Mouse (Mus musculus) heart, embryonic 16.5 days (tissue): Measurements from ENCODE around the gene Hils1. TPM values are rescaled to one million over a fixed set of nuclear protein-coding genes. Genes with fewer than 3 reads are reported as not detected.

Experiments
- ATAC-seq: fragments of 200-750 bp; cut with Nextera tagmentation; replicated peaks from 2 replicates; pipeline ENCODE4 v1.8.0; 2017; ENCODE audit warnings: moderate number of reproducible peaks; ENCODE audit not compliant: insufficient read depth, low FRiP score; ENCODE audit errors: extremely low read depth
- H3K27ac ChIP-seq: fragments of 300-500 bp; sonication (generic); 2 replicates; pipeline ENCODE4 v1.5.1; 2014; ENCODE audit warnings: mild to moderate bottlenecking, low read length, control low read depth, moderate library complexity
- H3K27me3 ChIP-seq: fragments of 300-500 bp; sonication (generic); 2 replicates; pipeline ENCODE4 v1.6.1; 2014; ENCODE audit warnings: low read length, mixed read lengths; ENCODE audit not compliant: control insufficient read depth, insufficient read depth
- H3K36me3 ChIP-seq: fragments of 300-500 bp; sonication (generic); 2 replicates; pipeline ENCODE4 v1.6.1; 2014; ENCODE audit not compliant: control insufficient read depth, insufficient read depth
- H3K4me1 ChIP-seq: fragments of 300-500 bp; sonication (generic); 2 replicates; pipeline ENCODE4 v1.6.1; 2014; ENCODE audit warnings: low read length, mixed read lengths; ENCODE audit not compliant: control insufficient read depth, insufficient read depth
- H3K4me2 ChIP-seq: fragments of 300-500 bp; sonication (generic); 2 replicates; pipeline ENCODE4 v1.6.1; 2014; ENCODE audit warnings: low read depth, mild to moderate bottlenecking, control low read depth, low read length
- H3K4me3 ChIP-seq: fragments of 300-500 bp; sonication (generic); 2 replicates; pipeline ENCODE4 v1.5.1; 2014; ENCODE audit warnings: mild to moderate bottlenecking, control low read depth, low read length
- H3K9ac ChIP-seq: fragments of 300-500 bp; sonication (generic); 2 replicates; pipeline ENCODE4 v1.6.1; 2014; ENCODE audit warnings: low read length, control low read depth
- H3K9me3 ChIP-seq: fragments of 300-500 bp; sonication (generic); replicated peaks from 2 replicates; pipeline ENCODE4 v1.6.1; 2016; ENCODE audit warnings: low read length; ENCODE audit not compliant: control insufficient read depth
- WGBS: fragments of 180-500 bp; shearing (Covaris S2); extraction: QIAGEN DNeasy Blood & Tissue Kit; methylation state at CpG from one replicate; pipeline ENCODE4 v1.1.7; 2014; 5-methylcytosine and 5-hydroxymethylcytosine counted together
- polyA plus RNA-seq: library from polyadenylated mRNA; unstranded; fragments of >200 nt; fragmentation: Nextera tagmentation; extraction: Ambion mirVana; gene quantifications from 2 replicates; pipeline ENCODE4 v1.2.1, GENCODE M21; 2015

Hils1 gene
- polyA plus RNA-seq: 0.33 TPM in 1 of 2 replicates, not detected in the other

GRCm38 (mm10) chr11:94967419-94967818 lies at the start of gene Hils1:
Gene Hils1, plus strand, starts transcription at chr11:94967593.
- Histone ChIP-seq H3K27ac (no peak within 1 kb of the TSS), H3K9ac (no peak within 1 kb of the TSS), H3K9me3 (no peaks in the 10 kb centered on the region), H3K36me3 (no peaks in the 10 kb centered on the region), H3K4me3 (no peak within 1 kb of the TSS), H3K27me3 (no peaks in the 10 kb centered on the region), H3K4me2 (no peak within 1 kb of the TSS), H3K4me1 (peaks cover 5% of the 10 kb centered on the region; the same call in 1 of the 2 replicates)
- no peak for ATAC-seq
- WGBS: 41% methylated on average over 4 of the region's 4 CpGs

DNA sequence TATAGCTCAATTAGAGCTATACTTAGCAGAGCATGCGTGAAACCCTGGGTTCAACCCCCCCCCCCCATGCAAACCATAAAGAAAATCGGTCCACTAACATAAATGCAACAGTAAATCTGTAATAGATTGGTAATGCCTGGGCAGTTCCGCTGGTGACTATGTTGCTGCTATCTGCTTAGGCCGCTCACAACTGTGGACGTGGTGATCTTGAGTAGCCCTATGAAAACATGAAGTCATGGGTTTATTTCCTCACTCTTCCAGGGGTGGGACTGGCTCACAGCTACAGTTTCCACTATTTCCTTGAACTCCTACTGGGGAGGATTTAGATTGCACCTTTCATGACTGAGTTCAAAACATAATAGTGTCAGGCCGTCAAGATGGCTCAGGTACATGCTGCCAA lies 49.7 kb upstream of the Hils1 start:
- Histone ChIP-seq H3K4me1 (peaks cover 14% of the 10 kb centered on the region), H3K9ac (no peak overlapping the region), H3K4me3 (no peak overlapping the region), H3K4me2 (no peak overlapping the region), H3K36me3 (no peaks in the 10 kb centered on the region), H3K27me3 (no peaks in the 10 kb centered on the region), H3K9me3 (no peaks in the 10 kb centered on the region), H3K27ac (peak overlapping the region; percentile 53)
- ATAC-seq: no peak; the same call in 1 of the 2 replicates
- 48% methylated on average over 6 of the region's 6 CpGs for WGBS

GRCm38 (mm10) chr11:94920996-94921401 lies 46.4 kb upstream of the Hils1 start:
- Histone ChIP-seq H3K27me3 (no peaks in the 10 kb centered on the region), H3K4me3 (no peak overlapping the region), H3K4me1 (peaks cover 9% of the 10 kb centered on the region), H3K4me2 (no peak overlapping the region), H3K36me3 (no peaks in the 10 kb centered on the region), H3K9ac (no peak overlapping the region), H3K27ac (no peak overlapping the region), H3K9me3 (no peaks in the 10 kb centered on the region)
- WGBS: 44% methylated on average over 6 of the region's 6 CpGs
- ATAC-seq: no peak

DNA sequence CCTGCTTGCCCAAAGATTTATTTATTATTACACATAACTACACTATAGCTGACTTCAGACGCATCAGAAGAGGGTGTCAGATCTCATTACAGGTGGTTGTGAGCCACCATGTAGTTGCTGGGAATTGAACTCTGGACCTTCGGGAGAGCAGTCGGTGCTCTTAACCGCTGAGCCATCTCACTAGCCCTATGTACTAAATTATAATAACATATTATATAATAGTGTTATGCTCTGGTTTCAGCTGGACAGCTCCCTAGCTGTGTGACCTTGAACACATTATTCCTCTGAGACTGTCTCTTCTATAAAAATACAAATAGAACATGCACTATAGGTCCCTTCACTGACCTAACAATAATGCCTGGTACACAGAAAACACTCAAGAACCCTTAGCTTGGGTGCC lies 42.4 kb upstream of the Hils1 start:
- 91% methylated on average over 4 of the region's 4 CpGs for WGBS

DNA sequence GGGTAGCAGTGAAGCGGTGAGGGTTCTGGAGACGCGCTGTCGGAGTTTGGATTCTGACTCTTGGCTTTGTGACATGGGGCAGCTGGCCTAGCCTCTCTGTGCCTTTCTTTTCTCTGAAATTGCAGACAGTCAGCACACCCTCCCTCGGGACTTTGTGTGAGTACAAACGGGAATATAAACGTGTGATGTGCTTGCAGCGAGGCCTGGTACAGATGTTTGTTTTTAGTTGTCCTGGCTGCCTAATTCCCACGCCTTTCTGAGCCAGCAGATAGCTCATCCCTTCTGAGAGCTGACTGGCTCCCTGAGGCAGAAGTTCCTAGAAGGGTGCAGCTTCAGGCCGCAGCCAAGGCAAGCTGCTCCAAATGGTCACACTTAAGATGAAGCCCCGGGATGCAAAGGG lies 41.0 kb upstream of the Hils1 start:
- H3K9me3 ChIP-seq: no peaks in the 10 kb centered on the region
- no peak overlapping the region for H3K4me2 ChIP-seq
- ATAC-seq: no peak
- no peaks in the 10 kb centered on the region for H3K36me3 ChIP-seq
- no peak overlapping the region for H3K4me3 ChIP-seq
- peaks cover 32% of the 10 kb centered on the region for H3K4me1 ChIP-seq
- no peaks in the 10 kb centered on the region for H3K27me3 ChIP-seq
- H3K9ac ChIP-seq: no peak overlapping the region
- 61% methylated on average over 11 of the region's 11 CpGs for WGBS
- H3K27ac ChIP-seq: no peak overlapping the region

More for the DNA sequence above, 42.4 kb upstream of the Hils1 start:
- H3K36me3 ChIP-seq: no peaks in the 10 kb centered on the region
- H3K4me1 ChIP-seq: peaks cover 27% of the 10 kb centered on the region
- no peak overlapping the region for H3K4me3 ChIP-seq
- H3K9ac ChIP-seq: no peak overlapping the region
- H3K27me3 ChIP-seq: no peaks in the 10 kb centered on the region
- H3K9me3 ChIP-seq: no peaks in the 10 kb centered on the region
- H3K4me2 ChIP-seq: no peak overlapping the region
- H3K27ac ChIP-seq: no peak overlapping the region
- ATAC-seq: no peak

DNA sequence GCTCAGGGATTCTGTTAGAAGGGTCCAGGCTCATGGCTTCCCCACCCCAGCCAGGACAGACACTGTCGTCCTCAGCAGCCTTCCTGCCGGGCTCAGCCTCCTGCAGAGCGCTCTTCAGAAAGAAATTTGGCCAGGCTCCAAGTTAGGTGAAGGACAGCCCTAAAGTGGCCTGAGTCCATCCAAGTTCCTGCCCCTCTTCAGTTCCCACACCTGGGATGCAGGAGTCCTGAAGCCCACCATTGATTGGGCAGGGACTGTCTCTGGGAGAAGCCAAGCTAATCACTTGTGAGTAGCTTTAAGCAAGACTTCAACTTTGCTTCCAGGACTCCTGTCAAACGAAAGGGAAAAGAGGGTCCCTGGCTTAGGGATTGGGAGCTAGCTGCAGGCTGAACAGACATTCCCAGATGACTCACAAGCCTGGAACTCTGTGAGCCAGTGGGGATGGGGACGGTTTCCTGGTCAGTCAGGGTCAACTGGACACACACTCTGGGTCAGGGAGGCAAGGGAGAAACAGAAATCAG lies 39.6 kb upstream of the Hils1 start:
- peaks cover 32% of the 10 kb centered on the region for H3K4me1 ChIP-seq
- no peak for ATAC-seq
- H3K27me3 ChIP-seq: no peaks in the 10 kb centered on the region; the same call in 1 of the 2 replicates
- H3K9me3 ChIP-seq: no peaks in the 10 kb centered on the region
- no peaks in the 10 kb centered on the region for H3K36me3 ChIP-seq
- no peak overlapping the region for H3K4me3 ChIP-seq
- H3K4me2 ChIP-seq: no peak overlapping the region
- peak overlapping the region; percentile 77 for H3K27ac ChIP-seq
- 7% methylated on average over 5 of the region's 5 CpGs for WGBS
- peak overlapping the region; percentile 18 for H3K9ac ChIP-seq

DNA sequence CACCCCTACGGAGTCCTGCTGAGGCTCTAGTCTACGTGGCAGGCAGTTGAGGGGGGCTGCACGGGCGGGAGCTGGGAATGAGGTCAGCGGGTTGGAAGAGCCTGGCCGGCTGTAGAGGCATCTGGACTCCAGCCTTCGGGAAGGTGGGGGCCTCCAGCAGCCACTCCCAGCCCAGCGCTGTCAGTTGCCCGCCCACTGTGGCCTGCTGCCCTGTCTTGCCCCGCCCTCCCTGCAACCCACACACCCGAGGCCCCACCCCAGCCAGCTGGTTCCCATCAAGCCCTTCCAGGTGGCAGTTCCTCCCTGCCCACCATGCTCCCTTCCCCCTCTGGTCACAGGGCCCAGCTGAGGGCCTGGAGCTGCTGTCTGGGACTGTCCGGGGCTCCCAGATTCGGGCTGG lies 38.6 kb upstream of the Hils1 start:
- 3% methylated on average over 13 of the region's 13 CpGs for WGBS
- Histone ChIP-seq H3K4me2 (peak overlapping the region; percentile 49), H3K27me3 (peaks cover under 1% of the 10 kb centered on the region), H3K4me3 (0 out of 2 replicates have a peak overlapping the region, but pooled peaks have one; percentile 5), H3K9ac (peak overlapping the region; percentile 60), H3K9me3 (no peaks in the 10 kb centered on the region), H3K36me3 (no peaks in the 10 kb centered on the region), H3K4me1 (peaks cover 34% of the 10 kb centered on the region), H3K27ac (peak overlapping the region; percentile 84)
- peak; percentile 95 for ATAC-seq

- ATAC-seq: no peak
- peak overlapping the region; percentile 84 for H3K27ac ChIP-seq
- WGBS: 36% methylated on average over 9 of the region's 9 CpGs
- H3K9ac ChIP-seq: no peak overlapping the region; the same call in 1 of the 2 replicates
- peak overlapping the region; percentile 49; the same call in 1 of the 2 replicates for H3K4me2 ChIP-seq
- H3K4me1 ChIP-seq: peaks cover 35% of the 10 kb centered on the region
- no peaks in the 10 kb centered on the region for H3K9me3 ChIP-seq
- no peak overlapping the region for H3K4me3 ChIP-seq
- H3K36me3 ChIP-seq: no peaks in the 10 kb centered on the region
- H3K27me3 ChIP-seq: peaks cover 5% of the 10 kb centered on the region
These were observed 37.8 kb upstream of the Hils1 start for GRCm38 (mm10) chr11:94929599-94929998.

DNA sequence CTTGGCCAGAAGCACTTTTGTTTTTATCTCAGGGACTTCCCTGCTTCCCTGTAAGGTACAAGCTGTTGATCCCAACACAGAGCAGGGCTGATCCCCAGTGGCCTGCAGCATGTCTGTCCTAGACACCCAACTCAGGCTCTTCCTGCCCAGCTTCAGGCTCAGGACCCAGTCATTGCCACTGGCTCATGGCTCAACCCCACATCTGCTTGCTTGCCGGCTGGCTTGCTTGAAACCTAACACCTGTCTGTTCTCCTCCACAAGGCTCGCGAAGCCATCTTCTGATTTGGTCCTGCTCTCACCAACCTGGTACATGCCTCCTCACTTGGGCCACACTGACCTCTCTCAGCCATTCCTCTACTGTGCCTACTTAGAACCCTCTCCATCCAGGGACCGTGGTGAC lies 37.2 kb upstream of the Hils1 start:
- H3K4me1 ChIP-seq: peaks cover 35% of the 10 kb centered on the region
- no peak overlapping the region for H3K4me3 ChIP-seq
- H3K27me3 ChIP-seq: peaks cover 9% of the 10 kb centered on the region
- no peaks in the 10 kb centered on the region for H3K36me3 ChIP-seq
- H3K4me2 ChIP-seq: no peak overlapping the region
- peak overlapping the region; percentile 84 for H3K27ac ChIP-seq
- no peak for ATAC-seq
- H3K9ac ChIP-seq: no peak overlapping the region
- H3K9me3 ChIP-seq: no peaks in the 10 kb centered on the region
- 52% methylated on average over 4 of the region's 4 CpGs for WGBS
